Mouse (Mus musculus) neural tube, embryonic 12.5 days (tissue): Measurements from ENCODE around the gene Psmg4. TPM values are rescaled to one million over a fixed set of nuclear protein-coding genes. Genes with fewer than 3 reads are reported as not detected.
A peak's percentile ranks its signal among the peaks of the same experiment; 100 is the strongest.

Experiments
- ATAC-seq: fragments of 200-750 bp; cut with Nextera tagmentation; 2 replicates; pipeline ENCODE4 v1.8.0; 2017; ENCODE audit warnings: low read depth, mild to moderate bottlenecking, moderate TSS enrichment, moderate library complexity; ENCODE audit not compliant: low FRiP score
- H3K27ac ChIP-seq: fragments of 300-500 bp; sonication (generic); 2 replicates; pipeline ENCODE4 v1.5.1; 2016
- H3K27me3 ChIP-seq: fragments of 300-500 bp; sonication (generic); replicated peaks from 2 replicates; pipeline ENCODE4 v1.6.1; 2016; ENCODE audit warnings: mild to moderate bottlenecking
- H3K36me3 ChIP-seq: fragments of 300-500 bp; sonication (generic); 2 replicates; pipeline ENCODE4 v1.6.1; 2016; ENCODE audit warnings: mild to moderate bottlenecking
- H3K4me1 ChIP-seq: fragments of 300-500 bp; sonication (generic); 2 replicates; pipeline ENCODE4 v1.6.1; 2016
- H3K4me2 ChIP-seq: fragments of 300-500 bp; sonication (generic); replicated peaks from 2 replicates; pipeline ENCODE4 v1.6.1; 2016; ENCODE audit warnings: mild to moderate bottlenecking
- H3K4me3 ChIP-seq: fragments of 300-500 bp; sonication (generic); 2 replicates; pipeline ENCODE4 v1.5.1; 2016
- H3K9ac ChIP-seq: fragments of 300-500 bp; sonication (generic); 2 replicates; pipeline ENCODE4 v1.6.1; 2016; ENCODE audit warnings: mild to moderate bottlenecking
- H3K9me3 ChIP-seq: fragments of 300-500 bp; sonication (generic); 2 replicates; pipeline ENCODE4 v1.6.1; 2016; ENCODE audit warnings: mild to moderate bottlenecking
- WGBS: fragments of 180-500 bp; shearing (Covaris S2); methylation state at CpG from one replicate; pipeline ENCODE4 v1.1.7; 2016; 5-methylcytosine and 5-hydroxymethylcytosine counted together
- polyA plus RNA-seq: library from polyadenylated mRNA; unstranded; fragments of >200 nt; fragmentation: Nextera tagmentation; extraction: Ambion mirVana; gene quantifications from 2 replicates; pipeline ENCODE4 v1.2.1, GENCODE M21; 2016

Psmg4 gene
- polyA plus RNA-seq, 1 experiment from 2014 or later = 96.9 TPM

GRCm38 (mm10) chr13:34131011-34131707, 31.6 kb upstream of the Psmg4 start:
- Histone ChIP-seq H3K4me1 (peaks cover 11% of the 10 kb centered on the region; the same call in 1 of the 2 replicates), H3K9ac (peak overlapping the region; percentile 91), H3K4me2 (peak overlapping the region; percentile 81), H3K27me3 (no peaks in the 10 kb centered on the region), H3K9me3 (no peaks in the 10 kb centered on the region), H3K36me3 (peaks cover 14% of the 10 kb centered on the region), H3K27ac (peak overlapping the region; percentile 99), H3K4me3 (peak overlapping the region; percentile 79)
- WGBS = under 1% methylated on average over 24 of the region's 24 CpGs
- peak; percentile 78 for ATAC-seq

- Histone ChIP-seq H3K4me3 (peak overlapping the region; percentile 79), H3K9me3 (no peaks in the 10 kb centered on the region), H3K4me2 (peak overlapping the region; percentile 81), H3K27me3 (no peaks in the 10 kb centered on the region), H3K4me1 (peaks cover 13% of the 10 kb centered on the region; the same call in 1 of the 2 replicates), H3K9ac (peak overlapping the region; percentile 91), H3K36me3 (peaks cover 10% of the 10 kb centered on the region), H3K27ac (peak overlapping the region; percentile 99)
- WGBS = under 1% methylated on average over 10 of the region's 10 CpGs
- ATAC-seq = peak; percentile 51
Observed at GRCm38 (mm10) chr13:34131708-34132060, 31.1 kb upstream of the Psmg4 start.

DNA sequence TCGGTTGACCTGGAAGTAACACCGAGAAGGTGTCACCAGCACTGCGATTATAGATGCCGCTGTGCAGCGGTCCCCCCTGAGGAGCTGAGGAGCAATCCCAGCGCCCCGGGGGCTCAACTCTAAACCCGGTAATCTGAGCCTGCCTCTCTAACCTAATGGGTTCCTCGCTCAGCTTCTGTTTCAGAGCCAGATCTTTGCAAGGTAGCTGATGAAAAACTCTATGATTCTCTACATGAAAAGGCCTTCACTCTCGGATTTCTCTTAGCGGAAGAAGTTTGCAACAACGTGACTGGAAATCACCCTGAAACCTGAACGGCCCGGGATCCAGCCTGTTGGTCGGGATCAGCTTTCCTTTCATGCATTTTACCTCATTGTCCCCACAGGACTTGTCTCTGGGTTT, 30.5 kb upstream of the Psmg4 start:
- Histone ChIP-seq H3K4me2 (peak overlapping the region; percentile 81), H3K27ac (peak overlapping the region; percentile 99), H3K4me3 (peak overlapping the region; percentile 79), H3K36me3 (peaks cover 8% of the 10 kb centered on the region), H3K9me3 (no peaks in the 10 kb centered on the region), H3K9ac (peak overlapping the region; percentile 91), H3K4me1 (peaks cover 19% of the 10 kb centered on the region; the same call in 1 of the 2 replicates), H3K27me3 (no peaks in the 10 kb centered on the region)
- WGBS = 1% methylated on average over 15 of the region's 15 CpGs
- ATAC-seq = no peak

GRCm38 (mm10) chr13:34132875-34133274, 29.9 kb upstream of the Psmg4 start:
- Histone ChIP-seq H3K9ac (peak overlapping the region; percentile 91), H3K27ac (peak overlapping the region; percentile 99), H3K4me2 (peak overlapping the region; percentile 81), H3K4me1 (peaks cover 20% of the 10 kb centered on the region; the same call in 1 of the 2 replicates), H3K9me3 (no peaks in the 10 kb centered on the region), H3K27me3 (no peaks in the 10 kb centered on the region), H3K36me3 (peaks cover 8% of the 10 kb centered on the region), H3K4me3 (peak overlapping the region; percentile 79)
- ATAC-seq = no peak
- 6% methylated on average over 6 of the region's 6 CpGs for WGBS

DNA sequence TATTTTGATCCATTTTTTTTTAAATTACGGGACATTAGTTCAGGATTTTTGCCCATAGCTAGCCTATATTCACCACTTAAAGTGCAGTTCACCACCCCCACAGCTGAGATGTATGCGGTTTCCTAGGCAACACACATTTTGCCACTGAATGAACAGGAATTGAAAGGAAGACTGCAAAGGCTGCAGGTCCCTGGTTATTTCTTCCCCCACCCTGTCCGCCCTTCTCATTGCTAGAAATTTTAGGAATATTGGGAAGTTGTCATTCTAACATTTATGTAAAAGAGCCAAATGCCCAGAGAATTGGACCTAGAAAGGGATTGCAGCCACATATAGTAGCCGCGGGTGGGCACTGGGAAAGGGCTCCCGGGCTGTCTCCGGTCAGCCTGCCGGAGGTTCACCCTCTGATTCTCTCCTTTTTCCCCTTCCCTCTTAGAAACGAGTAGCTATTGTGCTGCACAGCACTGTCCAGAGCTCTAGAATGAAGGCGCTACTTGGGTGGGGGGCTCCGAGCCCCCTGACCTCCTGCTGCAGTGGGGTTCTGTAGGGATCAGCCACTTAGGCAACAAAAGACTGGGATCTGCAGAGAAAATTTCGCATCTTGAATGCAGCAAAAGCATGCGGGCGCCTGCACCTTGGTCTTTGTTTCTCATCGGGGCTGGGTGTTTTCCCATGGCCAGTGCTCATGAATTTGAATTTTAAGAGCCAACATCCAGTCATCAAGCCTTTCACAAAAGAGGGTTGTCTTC, 29.3 kb upstream of the Psmg4 start:
- WGBS = 2% methylated on average over 15 of the region's 15 CpGs
- Histone ChIP-seq H3K9me3 (no peaks in the 10 kb centered on the region), H3K4me3 (peak overlapping the region; percentile 31), H3K27me3 (no peaks in the 10 kb centered on the region), H3K4me2 (peak overlapping the region; percentile 81), H3K36me3 (peaks cover 4% of the 10 kb centered on the region; the same call in 1 of the 2 replicates), H3K9ac (peak overlapping the region; percentile 91), H3K27ac (peak overlapping the region; percentile 99), H3K4me1 (peaks cover 20% of the 10 kb centered on the region; the same call in 1 of the 2 replicates)
- ATAC-seq = no peak

- Histone ChIP-seq H3K27ac (peak overlapping the region; percentile 99), H3K4me3 (no peak overlapping the region), H3K27me3 (no peaks in the 10 kb centered on the region), H3K4me2 (peak overlapping the region; percentile 81), H3K36me3 (no peaks in the 10 kb centered on the region), H3K9me3 (no peaks in the 10 kb centered on the region), H3K4me1 (peaks cover 20% of the 10 kb centered on the region; the same call in 1 of the 2 replicates), H3K9ac (peak overlapping the region; percentile 91)
- WGBS = 20% methylated on average over 7 of the region's 7 CpGs
- no peak for ATAC-seq
Observed at GRCm38 (mm10) chr13:34134276-34134675, 28.5 kb upstream of the Psmg4 start.

DNA sequence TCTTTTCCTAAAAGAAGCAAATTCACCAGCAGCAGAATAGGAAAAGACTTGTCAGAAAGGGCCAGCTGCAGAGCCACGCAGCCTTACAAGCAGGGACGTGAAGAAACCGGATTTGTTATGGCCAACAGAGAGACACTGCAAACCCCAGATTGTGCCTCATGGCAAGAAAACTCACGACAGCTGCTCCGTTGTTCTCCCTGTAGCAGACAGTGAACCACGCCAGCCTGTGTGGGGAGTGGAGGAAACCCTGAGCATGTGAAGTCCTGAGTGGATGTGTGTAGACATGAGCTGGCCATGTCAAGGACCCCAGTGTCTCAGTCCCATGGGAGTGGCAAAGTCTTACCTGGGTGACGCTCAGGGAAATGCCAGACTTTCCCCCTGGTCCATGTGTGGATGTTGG, 26.2 kb upstream of the Psmg4 start:
- no peak; the same call in 1 of the 2 replicates for ATAC-seq
- Histone ChIP-seq H3K4me2 (no peak overlapping the region), H3K27me3 (no peaks in the 10 kb centered on the region), H3K27ac (peak overlapping the region; percentile 48; the same call in 1 of the 2 replicates), H3K9ac (0 out of 2 replicates have a peak overlapping the region, but pooled peaks have one; percentile 6), H3K36me3 (no peaks in the 10 kb centered on the region), H3K4me3 (no peak overlapping the region), H3K4me1 (peaks cover 20% of the 10 kb centered on the region; the same call in 1 of the 2 replicates), H3K9me3 (no peaks in the 10 kb centered on the region)
- WGBS = 48% methylated on average over 7 of the region's 7 CpGs

- Histone ChIP-seq H3K27ac (no peak overlapping the region), H3K9me3 (no peaks in the 10 kb centered on the region), H3K27me3 (no peaks in the 10 kb centered on the region), H3K36me3 (no peaks in the 10 kb centered on the region), H3K4me2 (no peak overlapping the region), H3K9ac (no peak overlapping the region), H3K4me3 (no peak overlapping the region), H3K4me1 (peaks cover 17% of the 10 kb centered on the region)
- 0 out of 2 replicates have a peak, but pooled peaks have one; percentile 26 for ATAC-seq
- WGBS = 18% methylated on average over 5 of the region's 5 CpGs
Observed at GRCm38 (mm10) chr13:34143389-34143788, 19.4 kb upstream of the Psmg4 start.

GRCm38 (mm10) chr13:34146916-34147315, 15.8 kb upstream of the Psmg4 start:
- no peaks in the 10 kb centered on the region for H3K9me3 ChIP-seq
- H3K36me3 ChIP-seq = no peaks in the 10 kb centered on the region
- H3K4me1 ChIP-seq = peaks cover 33% of the 10 kb centered on the region
- H3K4me2 ChIP-seq = no peak overlapping the region
- H3K27ac ChIP-seq = no peak overlapping the region
- no peak overlapping the region for H3K9ac ChIP-seq
- no peaks in the 10 kb centered on the region for H3K27me3 ChIP-seq
- no peak overlapping the region for H3K4me3 ChIP-seq
- no peak for ATAC-seq
- WGBS = 57% methylated on average over 3 of the region's 3 CpGs

DNA sequence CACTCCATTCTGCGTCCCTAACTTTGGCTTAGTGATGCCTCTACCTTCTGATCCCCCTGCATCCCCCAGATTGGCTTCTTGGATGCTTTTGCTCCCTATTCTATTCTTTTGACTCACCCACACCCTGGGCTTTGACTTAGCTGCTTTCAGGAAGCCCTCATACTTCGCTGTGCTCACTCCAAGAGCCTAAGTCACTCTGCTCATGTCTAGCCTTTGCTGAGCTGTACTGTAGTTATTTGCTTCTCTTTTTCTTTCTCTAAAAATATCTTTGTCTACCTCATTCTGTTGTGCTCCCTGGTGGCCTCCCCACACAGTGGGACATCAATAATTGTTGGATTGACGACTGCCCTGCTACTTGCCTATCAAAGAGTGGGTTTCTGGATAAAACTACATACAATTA, 14.6 kb upstream of the Psmg4 start:
- Histone ChIP-seq H3K4me2 (peak overlapping the region; percentile 60), H3K4me1 (peaks cover 32% of the 10 kb centered on the region), H3K27ac (peak overlapping the region; percentile 96), H3K9me3 (no peaks in the 10 kb centered on the region), H3K4me3 (0 out of 2 replicates have a peak overlapping the region, but pooled peaks have one; percentile 24), H3K27me3 (no peaks in the 10 kb centered on the region), H3K9ac (peak overlapping the region; percentile 63), H3K36me3 (no peaks in the 10 kb centered on the region)
- ATAC-seq = peak; percentile 19
- WGBS = 40% methylated on average over 3 of the region's 3 CpGs

DNA sequence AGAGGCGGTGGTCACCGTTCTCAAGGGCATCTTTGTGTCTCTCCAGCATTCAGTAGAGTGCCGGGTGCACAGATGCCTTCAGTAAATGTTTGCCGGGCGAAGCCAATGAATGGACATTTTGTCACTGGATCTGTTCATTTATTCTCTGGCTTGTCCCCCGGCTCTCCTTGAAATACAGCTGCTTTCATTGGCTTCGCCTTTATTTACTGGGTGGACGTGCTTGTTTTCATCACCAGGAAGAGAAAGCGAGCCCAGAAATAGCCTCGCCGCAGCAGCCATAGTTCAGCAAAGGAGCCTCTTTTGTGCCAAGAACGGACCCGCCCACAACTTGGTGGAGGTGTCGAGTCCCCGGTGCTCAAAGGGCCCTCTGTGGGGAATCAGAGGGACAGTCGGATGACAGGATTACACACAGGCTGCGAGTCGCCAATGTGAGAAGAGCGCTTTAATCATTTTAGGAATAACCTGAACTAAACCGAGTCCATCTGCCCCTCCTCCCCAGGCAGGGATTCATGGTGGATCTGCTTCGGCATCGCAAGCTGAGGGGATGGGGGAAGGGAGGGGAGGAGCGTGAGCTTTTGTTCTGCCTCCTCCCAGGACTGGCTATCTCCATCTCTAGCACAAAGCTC, 13.9 kb upstream of the Psmg4 start:
- H3K4me2 ChIP-seq = peak overlapping the region; percentile 60
- ATAC-seq = peak; percentile 91
- peak overlapping the region; percentile 96 for H3K27ac ChIP-seq
- no peaks in the 10 kb centered on the region for H3K9me3 ChIP-seq
- peaks cover 30% of the 10 kb centered on the region for H3K4me1 ChIP-seq
- H3K36me3 ChIP-seq = no peaks in the 10 kb centered on the region
- 1% methylated on average over 23 of the region's 23 CpGs for WGBS
- H3K9ac ChIP-seq = peak overlapping the region; percentile 63
- peak overlapping the region; percentile 24 for H3K4me3 ChIP-seq
- no peaks in the 10 kb centered on the region for H3K27me3 ChIP-seq
